Mouse (Mus musculus): Measurements from ENCODE around the gene Ptgir.

Gene Ptgir

GRCm38 (mm10) chr7:16915461-16916340, 9.4 kb downstream of the Ptgir start:
- in situ Hi-C loops (cut with MboI, MseI) = no loop called here

- in situ Hi-C loops (cut with MboI, MseI) = no loop called here
Observed at GRCm38 (mm10) chr7:16916342-16917265, 10.3 kb downstream of the Ptgir start.

GRCm38 (mm10) chr7:16917447-16917846, 11.2 kb downstream of the Ptgir start:
- in situ Hi-C loops (cut with MboI, MseI) = no loop called here

DNA sequence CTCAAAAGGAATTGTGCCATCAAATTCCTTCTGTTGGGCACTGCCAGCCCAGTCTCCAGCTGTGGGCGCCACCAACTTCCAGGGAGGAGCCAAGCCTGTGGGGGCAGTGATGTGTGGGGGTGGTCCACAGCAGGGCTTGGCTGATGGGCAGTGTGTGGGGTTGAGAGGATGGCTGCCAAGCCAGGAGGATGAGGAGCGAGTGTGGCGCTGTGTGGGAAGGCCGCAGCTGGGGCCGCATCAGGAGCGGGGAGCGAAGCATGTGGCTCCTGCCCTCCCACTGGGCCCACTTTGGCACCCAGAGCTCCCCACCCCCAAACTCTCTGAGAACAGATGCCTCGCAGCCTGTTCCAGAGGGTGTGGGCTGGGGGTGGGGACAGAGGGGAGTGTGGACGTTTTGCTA, 11.7 kb downstream of the Ptgir start:
- in situ Hi-C loops (cut with MboI, MseI) = no loop called here

DNA sequence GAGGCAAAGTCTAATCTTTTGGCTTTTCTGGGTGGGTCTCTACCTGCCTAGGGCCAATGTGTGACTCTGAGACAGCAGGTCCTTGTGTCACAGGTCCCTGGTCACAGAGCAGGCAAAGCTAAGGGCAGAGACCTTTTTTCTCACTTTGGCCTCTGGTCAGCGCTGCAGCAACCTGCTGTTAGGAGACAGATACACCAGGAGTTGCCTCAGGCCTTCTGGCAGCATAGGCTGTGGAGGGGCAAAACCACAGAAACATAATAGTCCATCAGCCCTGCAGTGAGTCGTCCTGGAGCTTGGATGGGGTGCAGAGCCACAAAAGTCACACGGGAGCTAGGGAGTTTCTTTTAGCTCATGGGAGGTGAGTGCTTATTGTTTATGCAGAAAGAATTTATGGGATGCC, 12.4 kb downstream of the Ptgir start:
- in situ Hi-C loops (cut with MboI, MseI) = no loop called here

DNA sequence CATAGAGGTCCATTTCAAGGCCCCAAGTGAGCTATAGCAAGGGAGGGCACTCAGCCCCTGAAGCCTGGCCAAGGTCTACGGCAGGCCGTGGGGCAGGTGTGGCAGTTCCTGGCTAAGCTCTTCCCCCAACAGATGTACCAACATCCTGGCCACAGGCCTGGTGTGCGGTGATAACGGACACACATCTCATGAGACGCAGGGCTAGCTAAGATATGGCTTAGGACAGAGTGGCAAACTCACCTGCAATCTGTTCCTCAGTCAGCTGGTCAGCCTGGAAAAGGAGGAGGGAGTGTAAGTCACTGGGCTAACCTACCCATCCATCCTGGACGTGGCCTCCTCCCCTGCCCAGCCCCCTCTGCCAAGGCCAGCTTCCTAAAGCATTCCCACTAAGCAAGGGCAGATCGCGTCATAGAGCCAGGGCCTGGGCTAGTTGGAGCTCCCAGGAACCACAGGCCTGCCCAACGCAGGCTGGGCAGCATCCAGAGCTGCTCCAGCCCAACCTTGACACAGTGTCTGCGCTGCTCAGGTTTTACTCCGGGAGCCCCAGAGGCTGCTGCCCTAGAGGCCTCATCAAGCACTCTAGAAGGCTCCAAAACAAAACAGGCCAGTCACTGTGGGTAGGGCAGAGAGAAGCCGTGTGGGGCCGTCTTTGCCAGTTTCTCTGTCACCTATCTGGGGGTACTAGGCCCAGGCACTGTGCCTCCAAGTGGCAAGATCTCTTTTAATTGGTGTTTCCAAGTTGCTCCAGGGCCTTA, 13.3 kb downstream of the Ptgir start:
- in situ Hi-C loops (cut with MboI, MseI) = loop anchor here (5.0 kb wide), 2 partner anchors 47 to 102 kb away; partner anchors contain the start of genes Fkrp (in 2 of the 2) and Strn4 (in 2 of the 2)

DNA sequence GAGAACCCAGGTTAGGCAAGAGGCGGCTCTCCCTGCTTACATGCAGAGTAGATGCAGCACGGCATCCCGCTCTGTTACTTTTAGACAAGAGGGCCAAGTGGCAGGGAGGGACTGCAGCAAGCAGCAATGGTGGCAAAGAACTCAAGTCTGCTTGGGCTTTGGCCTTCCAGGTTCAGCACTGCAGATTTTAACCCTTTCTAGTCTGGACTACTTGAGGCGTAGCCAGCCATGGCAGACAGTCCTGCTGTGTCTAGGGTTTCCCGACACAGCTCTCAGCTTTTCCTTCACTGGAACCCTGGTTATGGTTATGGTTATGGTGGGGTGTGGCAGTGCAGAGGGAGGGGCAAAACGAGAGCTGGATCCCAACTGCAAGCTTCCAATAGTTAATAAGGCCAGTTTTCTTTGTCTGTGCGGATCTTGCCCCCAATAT, 13.9 kb downstream of the Ptgir start:
- in situ Hi-C loops (cut with MboI, MseI) = loop anchor here (5.0 kb wide), 2 partner anchors 48 to 103 kb away; partner anchors contain the start of genes Fkrp (in 2 of the 2) and Strn4 (in 2 of the 2)

DNA sequence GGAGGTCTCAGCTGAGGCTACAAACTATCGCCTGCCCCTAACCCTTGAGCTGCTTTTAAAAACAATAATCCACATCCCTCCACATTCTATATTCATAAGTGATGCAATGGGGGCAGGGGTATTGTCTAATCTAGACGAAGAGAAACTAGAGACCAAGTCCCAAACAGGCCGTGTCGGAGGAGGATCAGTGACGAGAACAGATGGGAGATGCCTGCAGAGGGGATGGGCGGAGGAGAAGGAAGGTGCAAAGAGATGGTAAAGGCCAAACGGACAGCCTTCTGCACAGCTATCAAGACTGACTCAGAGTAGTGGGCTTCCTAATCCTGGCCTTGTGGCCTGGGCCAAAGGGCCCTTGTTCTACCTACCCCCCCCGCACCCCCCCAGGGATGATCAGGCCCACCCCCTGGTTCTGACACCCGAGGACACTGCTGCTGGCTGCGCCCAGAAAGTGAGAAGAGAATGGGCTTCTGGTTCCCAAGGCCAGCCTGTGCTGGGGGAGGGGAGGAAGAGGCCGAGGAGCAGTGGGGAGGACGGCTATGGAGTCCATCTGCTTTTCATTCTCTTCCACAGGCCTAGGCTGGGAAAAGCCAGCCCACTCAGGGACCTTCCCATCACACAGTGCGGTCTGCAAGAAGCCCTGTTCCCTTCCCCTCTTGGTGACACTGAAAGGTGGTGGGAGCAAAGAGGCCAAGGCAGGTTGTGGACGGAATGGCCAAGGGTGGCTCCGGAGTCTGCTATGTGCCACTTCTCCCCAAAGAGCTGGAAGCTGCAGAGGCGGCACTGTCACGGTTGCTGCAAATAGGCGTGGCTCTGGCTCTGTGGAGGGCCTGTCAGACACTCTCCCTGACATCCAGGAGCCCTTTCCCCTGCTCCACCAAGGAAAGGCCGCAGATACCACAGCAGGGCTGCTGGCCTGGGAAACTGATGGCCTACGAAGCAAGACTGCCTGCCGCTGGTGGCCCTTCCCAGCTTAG, 14.8 kb downstream of the Ptgir start:
- in situ Hi-C loops (cut with MboI, MseI) = loop anchor here (5.0 kb wide), 2 partner anchors 49 to 104 kb away; partner anchors contain the start of genes Fkrp (in 2 of the 2) and Strn4 (in 2 of the 2)

GRCm38 (mm10) chr7:16921881-16922335, 15.6 kb downstream of the Ptgir start:
- in situ Hi-C loops (cut with MboI, MseI) = loop anchor here (5.0 kb wide), 2 partner anchors 50 to 105 kb away; partner anchors contain the start of genes Fkrp (in 2 of the 2) and Strn4 (in 2 of the 2)

DNA sequence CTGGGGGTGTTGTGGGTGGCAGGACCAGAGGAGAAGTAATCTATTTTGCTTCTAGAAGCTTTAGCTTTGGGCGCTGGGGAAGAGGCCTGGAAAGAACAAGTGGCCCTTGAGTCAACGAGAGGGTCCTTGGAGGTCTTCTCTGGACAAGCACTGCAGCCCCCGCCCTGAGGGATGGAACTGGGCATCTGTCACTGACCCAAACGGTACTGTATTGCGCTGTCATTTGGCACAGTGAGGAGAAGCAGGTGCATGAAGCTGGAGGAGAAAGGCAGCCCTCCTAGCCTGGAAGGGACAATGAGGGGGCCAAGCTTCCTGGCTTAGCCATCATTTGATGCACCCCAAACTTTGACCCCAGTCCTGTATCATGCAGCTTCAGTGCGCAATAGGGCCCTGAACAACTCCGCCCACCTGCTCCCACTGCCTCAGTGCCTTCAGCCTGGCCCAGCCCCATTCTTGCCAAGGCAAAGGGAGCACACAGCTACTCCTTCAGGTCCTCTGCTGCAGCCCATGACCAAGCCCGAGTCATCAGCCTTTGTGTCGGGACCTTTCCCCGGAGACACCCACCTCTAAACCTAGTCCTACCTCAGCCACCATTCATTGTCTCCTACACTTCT, 16.2 kb downstream of the Ptgir start:
- in situ Hi-C loops (cut with MboI, MseI) = loop anchor here (5.0 kb wide), 2 partner anchors 50 to 105 kb away; partner anchors contain the start of genes Fkrp (in 2 of the 2) and Strn4 (in 2 of the 2)

- in situ Hi-C loops (cut with MboI, MseI) = loop anchor here (5.0 kb wide), 2 partner anchors 51 to 106 kb away; partner anchors contain the start of genes Fkrp (in 2 of the 2) and Strn4 (in 2 of the 2)
Observed at GRCm38 (mm10) chr7:16923283-16924036, 17.2 kb downstream of the Ptgir start.

DNA sequence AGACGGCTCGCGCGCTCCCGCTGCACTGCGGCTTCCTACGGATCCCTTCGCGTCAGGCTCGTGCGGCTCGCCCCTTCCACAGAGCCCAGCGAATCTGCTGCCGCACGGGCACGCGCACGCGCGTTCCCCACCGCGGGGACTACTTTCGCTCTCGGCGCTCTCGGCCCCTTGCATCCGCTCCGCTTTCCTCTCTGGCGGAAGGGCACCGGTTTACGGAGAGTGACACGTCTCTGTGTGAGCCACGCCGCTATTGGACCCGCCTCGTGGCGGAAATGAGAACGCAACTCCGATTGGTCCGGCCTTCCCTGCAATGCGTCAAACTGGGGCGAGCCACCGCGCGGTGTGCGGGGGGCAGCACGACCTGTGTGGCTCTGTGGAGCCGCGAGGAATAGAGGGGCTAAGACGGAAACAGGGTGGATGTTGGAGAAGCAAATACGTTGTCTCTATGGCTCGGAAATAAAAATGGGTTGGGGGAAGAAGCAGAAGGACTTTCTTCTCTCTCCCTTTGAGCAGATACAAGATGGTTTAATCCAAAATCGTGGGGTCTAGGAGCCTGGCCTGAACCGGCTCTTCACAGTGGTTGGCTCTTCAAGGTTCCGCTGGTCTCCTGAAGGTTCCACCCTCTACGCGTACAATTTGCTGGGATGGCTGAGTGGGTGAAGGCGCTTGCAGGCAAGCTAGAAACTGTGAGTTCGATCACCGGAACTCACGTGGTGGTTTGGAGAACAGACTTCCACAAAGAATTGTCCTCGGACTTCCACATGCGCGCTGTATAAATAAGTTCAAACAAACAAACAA, 17.9 kb downstream of the Ptgir start, which contains the start of gene Calm3:
Gene Calm3, minus strand, starts transcription at position 78 of the 798 bp plus-strand sequence.
- in situ Hi-C loops (cut with MboI, MseI) = loop anchor here (5.0 kb wide), 2 partner anchors 52 to 107 kb away; partner anchors contain the start of genes Fkrp (in 2 of the 2) and Strn4 (in 2 of the 2)

DNA sequence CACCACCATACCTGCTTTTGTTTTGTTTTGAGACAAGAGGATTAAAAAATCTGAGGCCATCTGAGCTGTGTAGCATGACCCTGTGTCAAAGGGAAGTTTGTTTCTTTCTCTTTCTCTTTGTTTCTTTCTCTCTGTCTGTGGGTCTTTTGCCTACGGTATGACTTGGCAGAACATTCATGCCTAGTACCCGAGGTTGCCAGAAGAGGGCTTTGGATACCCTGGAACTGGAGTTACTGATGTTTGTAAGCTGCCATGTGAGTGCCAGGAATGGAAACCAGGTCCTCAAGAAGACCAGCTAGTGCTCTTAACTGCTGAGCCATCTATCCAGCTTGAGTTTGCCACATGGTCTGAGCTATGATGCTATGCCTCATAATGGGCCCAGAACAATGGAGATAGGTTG, 22.1 kb downstream of the Ptgir start:
- in situ Hi-C loops (cut with MboI, MseI) = no loop called here

- in situ Hi-C loops (cut with MboI, MseI) = no loop called here
Observed at GRCm38 (mm10) chr7:16930850-16931249, 24.6 kb downstream of the Ptgir start.

DNA sequence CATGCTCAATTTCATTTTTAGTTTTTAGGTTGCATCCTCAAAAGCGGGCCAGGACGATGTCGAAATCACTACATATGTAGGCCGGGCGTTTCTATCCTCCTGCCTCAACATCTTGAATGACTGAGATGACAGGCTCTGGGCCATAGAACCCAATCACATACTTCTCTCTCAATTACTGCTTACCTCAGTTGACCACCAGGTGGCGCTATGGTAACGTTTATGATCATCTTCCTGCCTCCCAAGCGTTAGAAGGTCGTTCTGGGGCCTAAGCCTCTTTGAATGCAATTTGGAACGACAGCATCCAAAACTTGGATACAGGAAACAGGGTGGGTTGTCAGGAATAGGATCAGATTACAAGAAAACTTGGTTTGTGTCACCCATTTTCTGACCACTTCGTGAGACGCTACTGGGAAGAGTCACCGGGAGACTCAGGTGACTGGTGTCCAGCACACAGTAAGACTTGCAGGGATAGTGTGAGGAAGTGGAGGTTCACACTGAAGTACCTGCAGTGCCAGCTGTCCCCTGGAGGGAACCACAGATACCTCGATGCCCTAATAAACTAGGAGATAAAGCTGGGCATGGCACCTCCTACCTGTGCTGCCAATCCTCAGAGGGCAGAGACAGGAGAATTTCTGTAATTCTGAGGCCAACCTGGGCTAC, 25.8 kb downstream of the Ptgir start:
- in situ Hi-C loops (cut with MboI, MseI) = no loop called here

DNA sequence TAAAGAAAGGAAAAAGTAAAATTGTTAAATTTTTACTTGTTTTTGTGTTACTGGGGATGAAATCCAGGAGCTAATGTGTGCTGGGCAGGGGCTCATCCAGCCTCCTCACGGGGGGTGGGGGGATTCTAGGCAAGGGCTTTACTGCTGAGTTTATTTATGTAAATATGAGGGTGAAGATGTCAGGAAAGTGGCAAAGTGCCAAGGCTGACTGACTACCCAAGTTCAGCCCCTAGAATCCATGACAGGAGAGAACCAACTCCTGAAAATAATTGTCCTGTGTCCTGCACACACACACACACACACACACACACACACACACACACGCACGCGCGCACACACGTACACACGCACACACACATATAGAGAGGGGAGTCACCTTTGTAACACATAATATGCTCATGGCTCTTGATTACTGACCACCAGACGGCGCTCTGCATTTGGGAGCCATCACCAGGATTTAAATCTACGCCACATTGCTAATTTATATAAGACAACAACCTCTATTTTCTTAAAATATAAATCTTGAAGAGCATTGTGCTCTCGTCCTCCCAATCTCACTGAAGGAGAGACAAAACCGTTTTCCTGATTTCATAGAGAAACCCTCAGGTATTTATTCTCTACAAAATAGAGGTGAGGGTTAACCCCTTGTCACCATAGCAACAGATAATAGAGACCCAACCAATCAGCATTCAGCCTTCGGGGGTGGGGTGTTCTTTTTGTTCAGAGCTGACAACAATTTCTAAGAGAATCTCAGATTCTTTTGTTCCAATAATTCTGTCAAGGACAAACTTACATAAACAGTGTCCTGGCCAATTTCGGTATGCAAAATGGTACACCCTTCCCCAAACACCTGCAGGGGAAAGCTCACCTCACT, 26.7 kb downstream of the Ptgir start:
- in situ Hi-C loops (cut with MboI, MseI) = no loop called here
